Mouse (Mus musculus): Measurements from ENCODE around the gene Alad.

Gene Alad

GRCm38 (mm10) chr4:62519849-62520233 lies at the start of gene Alad:
Gene Alad (minus strand): TSS chr4:62519918.
- peak; percentile 51 for DNase-seq (ENCODE audit: low read depth)

- no peak for DNase-seq (ENCODE audit: low read depth)
Observed at GRCm38 (mm10) chr4:62568359-62568758, 48.6 kb upstream of the Alad start.

- no peak for DNase-seq (ENCODE audit: low read depth)
Observed at GRCm38 (mm10) chr4:62567696-62568095, 48.0 kb upstream of the Alad start.

GRCm38 (mm10) chr4:62566530-62566929 lies 46.8 kb upstream of the Alad start:
- DNase-seq (ENCODE audit: low read depth) = no peak

GRCm38 (mm10) chr4:62562006-62562405 lies 42.3 kb upstream of the Alad start:
- DNase-seq (ENCODE audit: low read depth) = no peak

GRCm38 (mm10) chr4:62561630-62562001 lies 41.9 kb upstream of the Alad start:
- no peak for DNase-seq (ENCODE audit: low read depth)

GRCm38 (mm10) chr4:62560963-62561629 lies 41.4 kb upstream of the Alad start:
- peak; percentile 40 for DNase-seq (ENCODE audit: low read depth)

- DNase-seq (ENCODE audit: low read depth) = no peak
Observed at GRCm38 (mm10) chr4:62559797-62560329, 40.1 kb upstream of the Alad start, which contains the start of gene Rgs3. Gene Rgs3 (plus strand): TSS chr4:62559847.

GRCm38 (mm10) chr4:62557436-62557835 lies 37.7 kb upstream of the Alad start:
- peak; percentile 13 for DNase-seq (ENCODE audit: low read depth)

GRCm38 (mm10) chr4:62551966-62552365 lies 32.2 kb upstream of the Alad start:
- no peak for DNase-seq (ENCODE audit: low read depth)

- no peak for DNase-seq (ENCODE audit: low read depth)
Observed at GRCm38 (mm10) chr4:62544801-62545200, 25.1 kb upstream of the Alad start.

GRCm38 (mm10) chr4:62543782-62544181 lies 24.1 kb upstream of the Alad start:
- no peak for DNase-seq (ENCODE audit: low read depth)

- DNase-seq (ENCODE audit: low read depth) = no peak
Observed at GRCm38 (mm10) chr4:62541802-62542201, 22.1 kb upstream of the Alad start.

GRCm38 (mm10) chr4:62533729-62534128 lies 14.0 kb upstream of the Alad start:
- no peak for DNase-seq (ENCODE audit: low read depth)

- DNase-seq (ENCODE audit: low read depth) = no peak
Observed at GRCm38 (mm10) chr4:62527655-62528054, 7.9 kb upstream of the Alad start.

- DNase-seq (ENCODE audit: low read depth) = no peak
Observed at GRCm38 (mm10) chr4:62526256-62526655, 6.5 kb upstream of the Alad start.

- DNase-seq (ENCODE audit: low read depth) = no peak
Observed at GRCm38 (mm10) chr4:62525489-62525811, 5.7 kb upstream of the Alad start.

- peak; percentile 92 for DNase-seq (ENCODE audit: low read depth)
Observed at GRCm38 (mm10) chr4:62524651-62525488, 5.2 kb upstream of the Alad start, which contains the start of the genes Pole3 and 4933430I17Rik. Gene Pole3 (minus strand): TSS chr4:62525068. Gene 4933430I17Rik (plus strand): TSS chr4:62525369.

GRCm38 (mm10) chr4:62520892-62521400 lies 1.2 kb upstream of the Alad start:
- DNase-seq (ENCODE audit: low read depth) = no peak

GRCm38 (mm10) chr4:62519122-62519848 lies 433 bp downstream of the Alad start:
- DNase-seq (ENCODE audit: low read depth) = no peak

- DNase-seq (ENCODE audit: low read depth) = no peak
Observed at GRCm38 (mm10) chr4:62518416-62519121, 1.1 kb downstream of the Alad start.

Data from fibroblast of lung, adult 2 months (primary cell).